Mouse (Mus musculus) myocyte (in vitro differentiated cells): Measurements from ENCODE around the gene Rhobtb3. TPM values are rescaled to one million over a fixed set of nuclear protein-coding genes. Genes with fewer than 3 reads are reported as not detected.
"Not testable (repeated sequence)": the region's sequence is repeated elsewhere in the genome, so short reads cannot be mapped to it uniquely, and the experiment has no call there.

Source experiments
- H3K27me3 ChIP-seq: one replicate; pipeline ENCODE4 v1.6.1; 2011; ENCODE audit not compliant: control insufficient read depth, insufficient read depth, insufficient read length
- H3K36me3 ChIP-seq: one replicate; pipeline ENCODE4 v1.6.1; 2011; ENCODE audit not compliant: control insufficient read depth, insufficient read depth
- H3K4me2 ChIP-seq: one replicate; pipeline ENCODE4 v1.6.1; 2011; ENCODE audit warnings: low read depth, control low read depth
- H3K4me3 ChIP-seq: one replicate; pipeline ENCODE4 v1.5.1; 2011; ENCODE audit warnings: mild to moderate bottlenecking, control low read depth, moderate library complexity
- H3K79me2 ChIP-seq: one replicate; pipeline ENCODE4 v1.6.1; 2011; ENCODE audit not compliant: control insufficient read depth, insufficient read depth
- H3ac ChIP-seq: one replicate; pipeline ENCODE4 v1.6.1; 2011; ENCODE audit not compliant: control insufficient read depth, insufficient read length
- CEBPB ChIP-seq: IDR thresholded peaks from 2 replicates; pipeline ENCODE4 v1.6.1; 2011; ENCODE audit warnings: mild to moderate bottlenecking, moderate library complexity; ENCODE audit not compliant: poor library complexity, insufficient read depth, severe bottlenecking
- E2F4 ChIP-seq: IDR thresholded peaks from one replicate; pipeline ENCODE4 v1.6.1; 2011; ENCODE audit warnings: mild to moderate bottlenecking, control low read depth, moderate library complexity; ENCODE audit not compliant: insufficient read depth
- MAX ChIP-seq: IDR thresholded peaks from one replicate; pipeline ENCODE4 v1.6.1; 2011; ENCODE audit warnings: low read depth, mild to moderate bottlenecking, control low read depth
- MYOD1 ChIP-seq, 3 experiments: IDR thresholded peaks; one replicate each; pipeline ENCODE4 v1.6.1; 2011; ENCODE audit warnings: control low read depth in 2 of 3, low read depth in 2 of 3, mild to moderate bottlenecking in 2 of 3, moderate library complexity in 1 of 3; ENCODE audit not compliant: insufficient read length in 2 of 3, control insufficient read depth in 1 of 3
- MYOG ChIP-seq, 3 experiments: IDR thresholded peaks; one replicate each; pipeline ENCODE4 v1.6.1; 2011; ENCODE audit warnings: control low read depth in 2 of 3, low read depth in 2 of 3, mild to moderate bottlenecking in 2 of 3; ENCODE audit not compliant: insufficient read length in 2 of 3, control insufficient read depth in 1 of 3, insufficient read depth in 1 of 3
- POLR2A ChIP-seq: IDR thresholded peaks from one replicate; pipeline ENCODE4 v1.6.1; 2011; ENCODE audit warnings: low read depth, mild to moderate bottlenecking, control low read depth, moderate library complexity; ENCODE audit not compliant: insufficient read length
- POLR2AphosphoS2 ChIP-seq: IDR thresholded peaks from one replicate; pipeline ENCODE4 v1.6.1; 2011; ENCODE audit warnings: low read depth, control low read depth; ENCODE audit not compliant: insufficient read length
- REST ChIP-seq: IDR thresholded peaks from one replicate; pipeline ENCODE4 v1.6.1; 2011; ENCODE audit warnings: mild to moderate bottlenecking, control low read depth, moderate library complexity; ENCODE audit not compliant: insufficient read depth, insufficient read length
- SRF ChIP-seq: IDR thresholded peaks from one replicate; pipeline ENCODE4 v1.6.1; 2011; ENCODE audit warnings: low read depth; ENCODE audit not compliant: control insufficient read depth, insufficient read length
- TCF12 ChIP-seq: IDR thresholded peaks from one replicate; pipeline ENCODE4 v1.6.1; 2011; ENCODE audit warnings: mild to moderate bottlenecking, control low read depth; ENCODE audit not compliant: poor library complexity, insufficient read depth, severe bottlenecking
- TCF3 ChIP-seq: IDR thresholded peaks from one replicate; pipeline ENCODE4 v1.6.1; 2011; ENCODE audit warnings: low read depth, control low read depth; ENCODE audit not compliant: insufficient read length
- USF1 ChIP-seq: IDR thresholded peaks from one replicate; pipeline ENCODE4 v1.6.1; 2011; ENCODE audit warnings: low read depth, mild to moderate bottlenecking, control low read depth, moderate library complexity
- polyA plus RNA-seq: library from polyadenylated mRNA; unstranded; fragments of >200 nt; fragmentation: generic; extraction: Trizol; gene quantifications from one replicate; pipeline ENCODE4 v1.2.1, GENCODE M21; 2012; ENCODE audit warnings: missing spikeins

Gene Rhobtb3
- polyA plus RNA-seq, 1 experiment: 5.7 TPM

GRCm38 (mm10) chr13:75907133-75907532, 36.6 kb downstream of the Rhobtb3 start:
- TF ChIP-seq E2F4 (no peak), MYOG (IDR thresholded peaks at IDR 0.05; ENCODE audit: control insufficient read depth in 1 of 3, insufficient read depth in 1 of 3, insufficient read length in 2 of 3, low read depth in 2 of 3) (no peak), MAX (no peak), USF1 (no peak), TCF3 (no peak), SRF (no peak), POLR2A (no peak), POLR2AphosphoS2 (no peak), MYOD1 (IDR thresholded peaks at IDR 0.05; ENCODE audit: control insufficient read depth in 1 of 3, insufficient read length in 2 of 3, low read depth in 2 of 3) (no peak), CEBPB (no peak), TCF12 (no peak)
- no peak overlapping the region for H3K4me3 ChIP-seq
- no peaks in the 10 kb centered on the region for H3K36me3 ChIP-seq
- H3K79me2 ChIP-seq: no peaks in the 10 kb centered on the region
- no peak overlapping the region for H3K4me2 ChIP-seq
- no peak overlapping the region for H3ac ChIP-seq
- no peaks in the 10 kb centered on the region for H3K27me3 ChIP-seq

- TF ChIP-seq TCF12: no peak
- TF ChIP-seq POLR2A: no peak
- TF ChIP-seq TCF3: no peak
- no peak for TF ChIP-seq MYOG (IDR thresholded peaks at IDR 0.05; ENCODE audit: control insufficient read depth in 1 of 3, insufficient read depth in 1 of 3, insufficient read length in 2 of 3, low read depth in 2 of 3)
- TF ChIP-seq E2F4: no peak
- TF ChIP-seq MAX: no peak
- no peak for TF ChIP-seq POLR2AphosphoS2
- TF ChIP-seq SRF: no peak
- no peak for TF ChIP-seq MYOD1 (IDR thresholded peaks at IDR 0.05; ENCODE audit: control insufficient read depth in 1 of 3, insufficient read length in 2 of 3, low read depth in 2 of 3)
- no peak for TF ChIP-seq CEBPB
- no peak for TF ChIP-seq USF1
- no peak for TF ChIP-seq REST
These were observed 39.1 kb downstream of the Rhobtb3 start for GRCm38 (mm10) chr13:75904660-75905059.

GRCm38 (mm10) chr13:75900928-75901327, 42.8 kb downstream of the Rhobtb3 start:
- not testable (repeated sequence) for H3K36me3 ChIP-seq, H3K79me2 ChIP-seq, H3K4me3 ChIP-seq, H3ac ChIP-seq, H3K27me3 ChIP-seq, H3K4me2 ChIP-seq

More at GRCm38 (mm10) chr13:75904660-75905059, 39.1 kb downstream of the Rhobtb3 start:
- Histone ChIP-seq H3K79me2 (no peaks in the 10 kb centered on the region), H3K4me2 (no peak overlapping the region), H3K27me3 (no peaks in the 10 kb centered on the region), H3K4me3 (no peak overlapping the region), H3ac (no peak overlapping the region), H3K36me3 (no peaks in the 10 kb centered on the region)

- no peak for TF ChIP-seq MYOD1 (IDR thresholded peaks at IDR 0.05; ENCODE audit: control insufficient read depth in 1 of 3, insufficient read length in 2 of 3, low read depth in 2 of 3)
- no peak for TF ChIP-seq POLR2A
- no peak for TF ChIP-seq USF1
- no peak for TF ChIP-seq CEBPB
- TF ChIP-seq POLR2AphosphoS2: no peak
- no peak for TF ChIP-seq E2F4
- no peak for TF ChIP-seq TCF12
- TF ChIP-seq SRF: no peak
- TF ChIP-seq TCF3: no peak
- TF ChIP-seq MAX: no peak
- TF ChIP-seq REST: no peak
- no peak for TF ChIP-seq MYOG (IDR thresholded peaks at IDR 0.05; ENCODE audit: control insufficient read depth in 1 of 3, insufficient read depth in 1 of 3, insufficient read length in 2 of 3, low read depth in 2 of 3)
These were observed 50.8 kb downstream of the Rhobtb3 start for GRCm38 (mm10) chr13:75892876-75893275.

GRCm38 (mm10) chr13:75892291-75892690, 51.4 kb downstream of the Rhobtb3 start:
- Histone ChIP-seq H3K27me3 (no peaks in the 10 kb centered on the region), H3ac (no peak overlapping the region), H3K36me3 (no peaks in the 10 kb centered on the region), H3K79me2 (no peaks in the 10 kb centered on the region), H3K4me2 (no peak overlapping the region), H3K4me3 (no peak overlapping the region)
- TF ChIP-seq MAX (no peak), REST (no peak), MYOG (IDR thresholded peaks at IDR 0.05; ENCODE audit: control insufficient read depth in 1 of 3, insufficient read depth in 1 of 3, insufficient read length in 2 of 3, low read depth in 2 of 3) (no peak), TCF3 (no peak), E2F4 (no peak), CEBPB (no peak), POLR2AphosphoS2 (no peak), SRF (no peak), USF1 (no peak)

More at GRCm38 (mm10) chr13:75892876-75893275, 50.8 kb downstream of the Rhobtb3 start:
- Histone ChIP-seq H3K4me2 (no peak overlapping the region), H3K79me2 (no peaks in the 10 kb centered on the region), H3ac (no peak overlapping the region), H3K27me3 (no peaks in the 10 kb centered on the region), H3K36me3 (no peaks in the 10 kb centered on the region), H3K4me3 (no peak overlapping the region)
